Mouse (Mus musculus): ENCODE results near the gene Ggcx. TPM values are rescaled to one million over a fixed set of nuclear protein-coding genes. Genes with fewer than 3 reads are reported as not detected.

Ggcx gene
- polyA plus RNA-seq, 1 experiment from 2014 or later: 31.7 TPM

DNA sequence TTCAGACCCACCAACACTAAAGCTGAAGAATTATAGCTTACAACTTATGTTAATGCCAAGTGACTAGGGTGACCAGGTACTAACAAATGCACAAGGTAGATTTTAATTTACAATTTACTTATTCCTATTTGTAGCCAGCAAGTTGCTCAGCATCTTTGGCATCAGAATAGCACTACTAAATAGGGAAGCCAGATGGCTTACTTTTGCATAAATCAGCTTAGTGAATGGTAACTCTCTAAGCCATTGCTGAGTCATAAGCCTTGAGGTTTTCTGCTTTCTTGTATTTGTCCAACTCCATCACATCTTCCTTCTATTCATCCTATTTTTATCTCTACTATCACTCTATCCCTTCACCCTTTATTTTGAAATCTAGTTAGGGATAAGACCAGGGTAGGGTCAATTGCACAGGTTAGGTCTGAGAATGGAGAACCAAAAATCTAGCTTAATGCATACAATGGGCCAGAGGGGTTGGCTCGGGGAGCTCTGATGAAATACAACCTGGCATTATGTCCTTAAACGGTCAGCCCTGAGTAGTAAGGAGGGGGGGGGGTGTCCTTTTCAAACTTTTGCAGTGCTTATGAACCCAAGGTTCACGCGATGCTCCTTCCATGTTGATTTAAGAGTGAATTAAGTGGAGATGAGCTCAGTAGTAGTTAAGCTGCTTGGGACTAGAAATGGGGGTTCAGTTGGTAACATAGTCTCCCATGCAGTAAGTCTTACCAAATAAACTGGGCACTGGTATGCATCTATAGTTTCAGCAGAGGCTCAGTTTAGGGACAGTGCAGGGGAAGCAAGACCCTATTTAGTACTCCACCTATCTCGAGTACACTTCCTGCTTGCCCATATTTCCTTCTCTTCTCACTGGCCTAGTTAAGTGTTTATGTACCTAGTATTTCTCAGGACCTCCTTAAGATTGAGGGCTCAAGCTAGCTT is 17.1 kb downstream of the Ggcx start:
- ATAC-seq (ENCODE audit: low read depth): peak; percentile 23; the same call in 1 of the 2 replicates
- Histone ChIP-seq H3K36me3 (ENCODE audit: control insufficient read depth, insufficient read depth) (peaks cover 55% of the 10 kb centered on the region), H3K4me2 (ENCODE audit: low read depth, low read length) (no peak overlapping the region), H3K4me1 (ENCODE audit: control insufficient read depth, low read depth, low read length) (peaks cover 2% of the 10 kb centered on the region; the same call in 1 of the 2 replicates), H3K9me3 (replicated peaks; ENCODE audit: control insufficient read depth, low read length) (no peaks in the 10 kb centered on the region), H3K27ac (ENCODE audit: low read length) (0 out of 2 replicates have a peak overlapping the region, but pooled peaks have one; percentile 34), H3K9ac (ENCODE audit: low read depth, low read length) (no peak overlapping the region), H3K4me3 (ENCODE audit: low read depth, low read length) (no peak overlapping the region), H3K27me3 (ENCODE audit: control insufficient read depth, insufficient read depth, low read depth, low read length) (no peaks in the 10 kb centered on the region)
- WGBS (ENCODE audit: insufficient replicate concordance): 23% methylated on average over 5 of the region's 5 CpGs

DNA sequence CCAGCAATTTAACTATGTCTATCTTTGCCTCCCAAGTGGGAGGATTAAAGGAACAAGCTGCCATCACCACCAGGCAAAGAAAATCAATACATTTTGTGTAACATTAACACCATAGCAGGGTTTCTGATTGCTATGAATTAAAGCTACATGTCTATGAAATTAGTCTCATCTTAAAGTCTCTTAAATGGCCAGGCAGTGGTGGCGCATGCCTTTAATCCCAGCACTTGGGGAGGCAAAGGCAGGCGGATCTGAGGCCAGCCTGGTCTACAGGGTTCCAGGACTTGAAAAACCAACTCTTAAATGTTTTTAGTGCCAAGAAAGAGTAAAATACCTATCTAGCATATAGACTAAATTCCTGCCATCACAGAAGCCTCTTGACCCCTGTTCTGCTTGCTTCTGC is 18.0 kb downstream of the Ggcx start:
- H3K27me3 ChIP-seq (ENCODE audit: control insufficient read depth, insufficient read depth, low read depth, low read length): no peaks in the 10 kb centered on the region
- 83% methylated on average over 2 of the region's 2 CpGs for WGBS (ENCODE audit: insufficient replicate concordance)
- H3K4me2 ChIP-seq (ENCODE audit: low read depth, low read length): no peak overlapping the region
- no peak for ATAC-seq (ENCODE audit: low read depth)
- no peaks in the 10 kb centered on the region for H3K9me3 ChIP-seq (replicated peaks; ENCODE audit: control insufficient read depth, low read length)
- H3K36me3 ChIP-seq (ENCODE audit: control insufficient read depth, insufficient read depth): peaks cover 58% of the 10 kb centered on the region
- no peak overlapping the region for H3K9ac ChIP-seq (ENCODE audit: low read depth, low read length)
- H3K27ac ChIP-seq (ENCODE audit: low read length): no peak overlapping the region
- no peak overlapping the region for H3K4me3 ChIP-seq (ENCODE audit: low read depth, low read length)
- peaks cover 3% of the 10 kb centered on the region for H3K4me1 ChIP-seq (ENCODE audit: control insufficient read depth, low read depth, low read length)

DNA sequence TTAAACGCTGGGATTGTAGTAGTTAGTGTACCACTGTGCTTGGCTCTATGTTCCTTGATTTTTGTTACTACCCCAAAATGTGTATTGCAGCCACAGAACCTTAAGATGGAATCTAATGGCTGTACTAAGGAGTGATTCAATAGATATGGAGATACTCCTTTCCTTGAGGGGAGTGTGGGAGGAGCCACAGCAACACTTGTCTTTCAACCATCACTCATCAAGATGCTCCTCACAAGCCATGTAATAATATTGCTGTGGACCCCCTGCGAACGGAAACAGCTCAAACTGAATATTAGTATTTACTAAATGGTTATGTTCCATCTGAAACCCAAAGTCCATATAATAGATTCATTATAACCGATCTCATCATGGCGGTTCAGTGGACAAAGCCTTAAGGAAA is 24.1 kb downstream of the Ggcx start:
- Histone ChIP-seq H3K27ac (ENCODE audit: low read length) (no peak overlapping the region), H3K4me2 (ENCODE audit: low read depth, low read length) (peak overlapping the region; percentile 88), H3K9ac (ENCODE audit: low read depth, low read length) (peak overlapping the region; percentile 93), H3K9me3 (replicated peaks; ENCODE audit: control insufficient read depth, low read length) (no peaks in the 10 kb centered on the region), H3K4me3 (ENCODE audit: low read depth, low read length) (peak overlapping the region; percentile 87), H3K27me3 (ENCODE audit: control insufficient read depth, insufficient read depth, low read depth, low read length) (no peaks in the 10 kb centered on the region), H3K4me1 (ENCODE audit: control insufficient read depth, low read depth, low read length) (peaks cover 21% of the 10 kb centered on the region), H3K36me3 (ENCODE audit: control insufficient read depth, insufficient read depth) (peaks cover 41% of the 10 kb centered on the region)
- no peak for ATAC-seq (ENCODE audit: low read depth)
- WGBS (ENCODE audit: insufficient replicate concordance): 1% methylated on average over 5 of the region's 5 CpGs

DNA sequence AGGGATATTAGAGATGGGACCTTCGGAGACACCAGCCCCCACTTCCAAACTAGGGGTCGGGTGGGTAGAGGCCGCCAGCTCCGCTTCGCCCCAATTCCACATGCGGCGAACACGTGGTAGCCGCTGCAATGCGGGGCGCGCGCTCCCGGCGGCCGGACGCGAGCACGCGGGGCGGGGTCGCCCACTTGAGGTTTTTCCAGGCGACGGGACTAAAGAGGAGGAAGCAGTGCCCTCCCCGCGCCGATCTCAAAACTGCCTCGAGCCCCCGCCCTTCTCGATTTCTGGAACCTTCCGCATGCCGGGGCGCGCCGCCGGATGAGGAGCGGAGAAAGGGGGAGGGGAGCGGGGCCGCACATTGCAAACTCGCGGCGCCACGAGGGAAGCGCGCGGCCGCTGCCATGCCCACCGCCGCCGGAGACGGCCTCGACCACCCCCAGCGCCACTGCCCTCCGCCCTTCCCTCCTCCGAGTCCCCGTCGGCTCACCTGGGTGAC is 24.8 kb downstream of the Ggcx start:
- Histone ChIP-seq H3K9ac (ENCODE audit: low read depth, low read length) (peak overlapping the region; percentile 93), H3K27me3 (ENCODE audit: control insufficient read depth, insufficient read depth, low read depth, low read length) (no peaks in the 10 kb centered on the region), H3K9me3 (replicated peaks; ENCODE audit: control insufficient read depth, low read length) (no peaks in the 10 kb centered on the region), H3K4me1 (ENCODE audit: control insufficient read depth, low read depth, low read length) (peaks cover 21% of the 10 kb centered on the region), H3K4me2 (ENCODE audit: low read depth, low read length) (peak overlapping the region; percentile 88), H3K4me3 (ENCODE audit: low read depth, low read length) (peak overlapping the region; percentile 87), H3K36me3 (ENCODE audit: control insufficient read depth, insufficient read depth) (peaks cover 35% of the 10 kb centered on the region), H3K27ac (ENCODE audit: low read length) (peak overlapping the region; percentile 96)
- WGBS (ENCODE audit: insufficient replicate concordance): under 1% methylated on average over 57 of the region's 57 CpGs
- ATAC-seq (ENCODE audit: low read depth): peak; percentile 65

DNA sequence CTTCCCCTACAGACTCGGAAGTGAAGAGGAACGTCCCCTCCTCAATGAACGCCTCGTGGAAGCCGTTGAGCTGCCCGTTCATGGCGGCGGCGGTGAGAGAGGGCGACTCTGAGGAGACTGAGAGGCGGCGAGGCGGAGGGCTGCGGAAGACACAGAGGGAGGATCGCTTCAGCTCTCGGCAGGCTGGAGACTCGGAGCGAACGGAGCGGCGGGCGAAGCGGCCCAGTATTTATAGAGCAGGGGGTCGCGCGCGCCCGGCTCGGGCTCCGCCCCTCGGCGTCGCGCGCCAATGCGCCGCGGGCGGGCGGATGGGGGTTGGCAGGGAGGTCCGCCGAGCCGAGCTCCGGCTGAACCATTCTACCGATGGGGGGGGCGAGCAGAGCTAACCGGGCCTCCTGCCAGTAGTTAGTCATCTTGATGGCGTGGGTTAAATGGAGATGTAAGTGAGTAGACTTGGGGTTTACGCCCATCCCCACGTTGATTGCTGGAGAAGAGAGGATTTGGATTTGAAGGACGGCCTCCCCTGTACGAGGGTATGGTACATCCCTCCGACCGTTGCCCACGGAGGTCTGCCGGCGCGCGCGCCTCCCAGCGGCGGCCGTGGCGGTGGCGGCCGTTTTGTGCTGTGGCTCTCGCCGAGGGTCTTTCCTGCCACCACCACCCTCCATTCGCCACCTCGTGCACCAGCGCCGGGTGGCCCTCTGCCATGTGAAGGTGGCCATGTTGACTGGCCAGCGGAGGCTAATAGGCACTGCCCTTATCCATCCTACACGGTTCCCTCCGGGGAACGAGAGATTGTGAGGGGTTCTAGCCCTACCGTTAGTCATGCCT is 25.5 kb downstream of the Ggcx start, which contains the start of gene Mat2a:
TSS of gene Mat2a (minus strand) at position 204 of the 831 bp plus-strand sequence.
- H3K4me3 ChIP-seq (ENCODE audit: low read depth, low read length): peak within 1 kb of the TSS; percentile 87
- H3K4me2 ChIP-seq (ENCODE audit: low read depth, low read length): peak within 1 kb of the TSS; percentile 88
- ATAC-seq (ENCODE audit: low read depth): peak; percentile 89
- peaks cover 30% of the 10 kb centered on the region for H3K36me3 ChIP-seq (ENCODE audit: control insufficient read depth, insufficient read depth)
- H3K27ac ChIP-seq (ENCODE audit: low read length): peak within 1 kb of the TSS; percentile 96
- H3K9ac ChIP-seq (ENCODE audit: low read depth, low read length): peak within 1 kb of the TSS; percentile 93
- peaks cover 21% of the 10 kb centered on the region for H3K4me1 ChIP-seq (ENCODE audit: control insufficient read depth, low read depth, low read length)
- under 1% methylated on average over 77 of the region's 77 CpGs for WGBS (ENCODE audit: insufficient replicate concordance)
- H3K9me3 ChIP-seq (replicated peaks; ENCODE audit: control insufficient read depth, low read length): no peaks in the 10 kb centered on the region
- no peaks in the 10 kb centered on the region for H3K27me3 ChIP-seq (ENCODE audit: control insufficient read depth, insufficient read depth, low read depth, low read length)

DNA sequence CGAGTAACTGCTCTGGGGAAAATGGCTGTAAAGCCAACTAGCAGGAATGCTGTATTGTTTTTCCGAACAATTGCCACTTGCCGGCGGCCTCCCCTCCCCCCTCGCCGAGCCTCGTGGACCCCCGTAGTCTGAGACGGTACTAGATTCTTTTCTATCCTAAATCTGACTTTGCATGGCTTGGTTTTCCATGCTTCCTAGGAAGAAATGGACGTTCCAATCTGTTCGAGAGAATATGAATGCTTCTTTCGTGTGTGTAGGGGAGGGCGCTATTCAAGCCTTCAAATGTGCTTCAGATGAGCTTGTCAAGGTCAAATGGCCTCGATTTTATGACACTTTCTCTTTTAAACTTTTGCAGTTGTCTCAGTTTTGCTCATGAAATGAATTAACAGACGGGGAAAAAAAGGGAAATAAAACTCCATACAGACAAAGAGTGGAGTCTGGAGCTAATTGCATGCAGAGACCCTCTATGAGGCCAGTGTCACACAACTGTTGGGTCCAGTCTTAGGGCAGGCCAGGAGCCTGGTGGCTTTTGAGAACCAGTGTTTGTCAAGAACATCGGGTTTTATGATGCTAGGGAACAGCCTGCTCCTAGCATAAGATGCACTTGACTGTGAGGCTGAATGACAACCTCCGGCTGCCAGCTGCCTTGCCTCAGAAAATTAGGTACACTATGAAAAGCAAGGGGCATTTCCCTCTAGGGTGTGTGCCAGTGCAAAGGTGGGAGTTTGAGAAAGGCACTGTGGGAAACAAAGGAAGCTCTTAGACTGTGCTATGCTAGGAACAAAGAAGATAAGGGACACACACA is 26.3 kb downstream of the Ggcx start:
- ATAC-seq (ENCODE audit: low read depth): no peak
- Histone ChIP-seq H3K9me3 (replicated peaks; ENCODE audit: control insufficient read depth, low read length) (no peaks in the 10 kb centered on the region), H3K4me2 (ENCODE audit: low read depth, low read length) (peak overlapping the region; percentile 88), H3K27ac (ENCODE audit: low read length) (peak overlapping the region; percentile 96), H3K36me3 (ENCODE audit: control insufficient read depth, insufficient read depth) (peaks cover 22% of the 10 kb centered on the region), H3K9ac (ENCODE audit: low read depth, low read length) (peak overlapping the region; percentile 93), H3K4me1 (ENCODE audit: control insufficient read depth, low read depth, low read length) (peaks cover 20% of the 10 kb centered on the region), H3K27me3 (ENCODE audit: control insufficient read depth, insufficient read depth, low read depth, low read length) (no peaks in the 10 kb centered on the region), H3K4me3 (ENCODE audit: low read depth, low read length) (peak overlapping the region; percentile 87)
- WGBS (ENCODE audit: insufficient replicate concordance): 7% methylated on average over 17 of the region's 17 CpGs

DNA sequence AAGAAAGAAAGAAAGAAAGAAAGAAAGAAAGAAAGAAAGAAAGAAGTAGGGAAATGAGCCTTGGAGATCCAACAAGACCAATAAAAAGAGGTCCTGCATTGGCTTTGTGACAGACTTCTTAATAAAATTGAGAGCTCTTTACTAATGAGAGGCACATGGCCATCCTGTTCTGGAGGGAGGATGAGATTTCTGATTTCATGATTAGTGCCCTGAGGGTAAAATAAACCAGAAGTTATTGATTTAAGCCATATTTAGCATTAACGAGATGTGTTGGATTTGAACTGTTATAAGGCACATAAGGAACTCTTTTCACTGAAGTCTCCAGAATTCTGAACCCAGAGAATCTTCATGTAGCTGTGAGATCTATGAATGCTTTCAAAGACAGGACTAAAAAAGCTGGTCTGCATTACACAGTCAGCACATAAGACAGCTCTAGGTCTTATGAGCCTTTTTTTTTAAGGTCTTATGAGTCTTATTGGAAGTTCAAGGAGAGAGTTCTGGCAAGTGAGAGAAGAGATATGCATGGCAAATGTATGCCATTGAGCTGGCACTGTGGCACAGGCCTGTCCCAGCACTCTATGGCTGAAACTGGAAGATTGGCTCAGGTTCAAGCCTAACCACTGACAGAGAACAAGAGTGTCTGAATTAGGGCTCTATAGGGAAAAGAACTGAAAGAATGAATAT is 29.0 kb downstream of the Ggcx start:
- Histone ChIP-seq H3K36me3 (ENCODE audit: control insufficient read depth, insufficient read depth) (no peaks in the 10 kb centered on the region), H3K4me1 (ENCODE audit: control insufficient read depth, low read depth, low read length) (peaks cover 10% of the 10 kb centered on the region), H3K4me2 (ENCODE audit: low read depth, low read length) (no peak overlapping the region), H3K4me3 (ENCODE audit: low read depth, low read length) (no peak overlapping the region), H3K27ac (ENCODE audit: low read length) (no peak overlapping the region), H3K9ac (ENCODE audit: low read depth, low read length) (no peak overlapping the region), H3K27me3 (ENCODE audit: control insufficient read depth, insufficient read depth, low read depth, low read length) (no peaks in the 10 kb centered on the region), H3K9me3 (replicated peaks; ENCODE audit: control insufficient read depth, low read length) (no peaks in the 10 kb centered on the region)
- ATAC-seq (ENCODE audit: low read depth): no peak
- WGBS (ENCODE audit: insufficient replicate concordance): 63% methylated on average over 1 of the region's 1 CpGs

DNA sequence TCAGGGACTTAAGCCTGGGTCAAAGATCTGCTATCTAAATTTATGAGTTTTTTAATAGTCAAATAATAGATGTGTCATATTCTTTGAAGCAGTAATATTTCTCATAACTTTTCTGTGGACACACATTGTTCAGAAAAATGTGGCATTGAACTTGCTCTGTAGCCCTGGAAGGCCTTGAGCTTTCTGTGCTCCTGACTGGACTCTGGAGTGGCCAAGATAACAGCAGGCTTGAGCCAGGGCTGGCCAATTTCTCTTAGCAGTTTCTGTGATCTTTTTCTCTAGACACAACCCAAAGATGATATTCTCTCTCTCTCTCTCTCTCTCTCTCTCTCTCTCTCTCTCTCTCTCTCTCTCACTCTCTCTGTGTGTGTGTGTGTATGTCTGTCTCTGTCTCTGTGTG is 30.9 kb downstream of the Ggcx start:
- Histone ChIP-seq H3K4me1 (ENCODE audit: control insufficient read depth, low read depth, low read length) (peaks cover 9% of the 10 kb centered on the region), H3K27ac (ENCODE audit: low read length) (no peak overlapping the region), H3K36me3 (ENCODE audit: control insufficient read depth, insufficient read depth) (no peaks in the 10 kb centered on the region), H3K4me2 (ENCODE audit: low read depth, low read length) (no peak overlapping the region), H3K27me3 (ENCODE audit: control insufficient read depth, insufficient read depth, low read depth, low read length) (no peaks in the 10 kb centered on the region), H3K9ac (ENCODE audit: low read depth, low read length) (no peak overlapping the region), H3K9me3 (replicated peaks; ENCODE audit: control insufficient read depth, low read length) (no peaks in the 10 kb centered on the region), H3K4me3 (ENCODE audit: low read depth, low read length) (no peak overlapping the region)
- no peak for ATAC-seq (ENCODE audit: low read depth)
